Mouse (Mus musculus) heart, embryonic 13.5 days (tissue): ENCODE measurements at regions not wholly inside any gene's neighbourhood (a gene's known extent, or its start where the extent isn't known, plus 50 kb on each side); places are given as distances from the start of the nearest gene placed in this dataset.
"Not testable (repeated sequence)": the region's sequence is repeated elsewhere in the genome, so short reads cannot be mapped to it uniquely, and the experiment has no call there.

Source experiments
- ATAC-seq: fragments of 200-750 bp; cut with Nextera tagmentation; 2 replicates; pipeline ENCODE4 v1.8.0; 2017; ENCODE audit warnings: moderate TSS enrichment; ENCODE audit not compliant: insufficient number of reproducible peaks, low FRiP score, low TSS enrichment; ENCODE audit errors: extremely low read depth
- H3K27ac ChIP-seq: fragments of 300-500 bp; sonication (generic); replicated peaks from 2 replicates; pipeline ENCODE4 v1.5.1; 2015; ENCODE audit warnings: moderate library complexity, mild to moderate bottlenecking, inconsistent platforms
- H3K27me3 ChIP-seq: fragments of 300-500 bp; sonication (generic); replicated peaks from 2 replicates; pipeline ENCODE4 v1.6.1; 2015; ENCODE audit warnings: mild to moderate bottlenecking, inconsistent platforms
- H3K36me3 ChIP-seq: fragments of 300-500 bp; sonication (generic); 2 replicates; pipeline ENCODE4 v1.6.1; 2015; ENCODE audit warnings: mild to moderate bottlenecking, inconsistent platforms
- H3K4me1 ChIP-seq: fragments of 300-500 bp; sonication (generic); 2 replicates; pipeline ENCODE4 v1.6.1; 2015; ENCODE audit warnings: inconsistent platforms
- H3K4me2 ChIP-seq: fragments of 300-500 bp; sonication (generic); 2 replicates; pipeline ENCODE4 v1.6.1; 2015; ENCODE audit warnings: inconsistent platforms, mild to moderate bottlenecking, moderate library complexity
- H3K4me3 ChIP-seq: fragments of 300-500 bp; sonication (generic); 2 replicates; pipeline ENCODE4 v1.5.1; 2015; ENCODE audit warnings: moderate library complexity, mild to moderate bottlenecking, inconsistent platforms
- H3K9ac ChIP-seq: fragments of 300-500 bp; sonication (generic); 2 replicates; pipeline ENCODE4 v1.6.1; 2015; ENCODE audit warnings: inconsistent platforms, mild to moderate bottlenecking, moderate library complexity
- H3K9me3 ChIP-seq: fragments of 300-500 bp; sonication (generic); 2 replicates; pipeline ENCODE4 v1.6.1; 2016; ENCODE audit warnings: inconsistent platforms
- WGBS: fragments of 180-500 bp; shearing (Covaris S2); methylation state at CpG from one replicate; pipeline ENCODE4 v1.1.7; 2015; ENCODE audit warnings: mixed read lengths; 5-methylcytosine and 5-hydroxymethylcytosine counted together

DNA sequence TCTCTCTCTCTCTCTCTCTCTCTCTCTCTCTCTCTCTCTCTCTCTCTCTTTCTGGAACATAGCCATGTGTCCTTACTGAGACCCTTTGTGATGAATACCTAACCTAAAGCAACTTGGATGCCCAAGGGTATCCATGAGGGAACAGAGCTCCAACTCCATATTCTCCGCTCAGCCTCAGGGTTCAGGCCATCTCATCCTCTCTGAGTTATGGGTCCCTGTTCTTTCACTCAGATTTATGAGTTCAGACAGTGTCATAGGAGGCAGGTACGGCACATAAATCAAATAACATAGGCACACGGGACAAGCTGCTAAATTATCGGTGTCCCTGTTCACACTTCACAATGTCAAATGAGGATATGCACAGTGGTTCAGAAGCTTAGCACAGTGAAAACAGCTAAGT lies 586.4 kb downstream of the Nova1 start:
- Histone ChIP-seq H3K27ac (no peak overlapping the region), H3K4me2 (no peak overlapping the region), H3K4me1 (no peaks in the 10 kb centered on the region), H3K9me3 (no peaks in the 10 kb centered on the region), H3K4me3 (no peak overlapping the region), H3K36me3 (no peaks in the 10 kb centered on the region), H3K27me3 (no peaks in the 10 kb centered on the region), H3K9ac (no peak overlapping the region)
- WGBS: 80% methylated on average over 4 of the region's 4 CpGs
- no peak for ATAC-seq

DNA sequence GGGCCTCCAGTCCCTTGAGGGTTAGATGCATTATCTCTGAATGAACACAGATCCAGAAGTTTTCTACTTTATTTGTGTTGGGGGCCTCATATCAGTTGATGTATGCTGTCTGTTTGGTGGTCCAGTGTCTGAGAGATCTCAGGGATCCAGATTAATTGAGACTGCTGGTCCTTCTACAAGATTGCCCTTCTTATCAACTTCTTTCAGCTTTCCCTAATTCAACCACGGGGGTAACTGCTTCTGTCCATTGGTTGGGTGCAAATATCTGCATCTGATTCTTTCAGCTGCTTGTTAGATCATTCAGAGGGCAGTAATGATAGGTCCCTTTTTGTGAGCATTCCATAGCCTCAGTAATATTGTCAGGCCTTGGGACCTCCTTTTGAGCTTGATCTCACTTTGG lies 603.4 kb downstream of the Nova1 start:
- WGBS: 38% methylated on average over 1 of the region's 1 CpGs
- not testable (repeated sequence) for ATAC-seq, H3K4me2 ChIP-seq, H3K4me3 ChIP-seq, H3K36me3 ChIP-seq, H3K9ac ChIP-seq, H3K27me3 ChIP-seq, H3K4me1 ChIP-seq, H3K9me3 ChIP-seq, H3K27ac ChIP-seq

DNA sequence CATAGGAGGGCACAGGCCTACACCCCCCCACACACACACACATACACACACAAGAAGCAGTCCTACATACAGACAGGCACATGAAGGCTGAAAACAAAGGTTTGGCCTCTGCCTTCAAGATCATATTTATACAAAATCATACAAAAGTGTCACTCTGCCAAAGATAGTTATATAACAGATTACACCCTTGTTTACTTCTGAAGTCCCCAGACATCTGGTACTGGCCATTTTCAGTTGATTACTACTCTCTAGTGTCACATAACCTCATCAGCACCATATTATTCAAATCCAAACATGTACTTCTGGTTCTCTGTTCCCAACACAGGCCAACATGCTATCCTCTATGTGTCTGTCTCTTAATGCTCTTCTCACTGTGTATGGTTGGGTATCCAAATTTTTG lies 619.7 kb downstream of the Nova1 start:
- no peak for ATAC-seq

DNA sequence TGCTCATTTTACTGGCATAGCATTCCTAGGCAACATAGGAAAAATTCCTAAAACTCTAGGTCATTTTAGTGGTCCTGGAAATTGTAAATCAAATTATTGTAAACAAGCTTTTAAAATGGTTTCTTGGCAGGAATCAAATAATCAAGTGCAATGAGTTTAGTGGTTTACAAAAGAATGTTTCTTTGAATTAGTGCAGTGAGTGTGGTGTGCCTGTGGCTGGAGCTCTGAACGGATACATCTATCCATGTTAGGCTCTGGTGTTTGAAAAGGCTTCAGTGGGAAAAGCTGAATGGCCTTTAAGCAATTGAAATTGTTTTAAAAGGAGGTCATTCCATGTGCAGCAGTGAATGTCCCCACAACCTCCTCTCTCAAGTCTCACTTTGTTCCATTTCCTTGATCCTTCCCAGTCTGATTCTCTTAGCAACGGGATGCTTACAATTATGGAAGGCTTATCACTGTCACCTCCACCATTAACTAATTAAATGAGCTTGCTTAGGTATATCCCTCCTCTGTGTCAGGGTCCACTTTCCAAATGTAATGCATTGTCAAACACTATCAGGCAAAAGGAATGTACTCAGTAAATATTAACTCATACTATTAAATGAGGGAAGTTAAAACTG lies 621.1 kb downstream of the Nova1 start:
- ATAC-seq: no peak
- H3K4me3 ChIP-seq: no peak overlapping the region
- H3K27me3 ChIP-seq: no peaks in the 10 kb centered on the region
- no peaks in the 10 kb centered on the region for H3K4me1 ChIP-seq
- H3K9me3 ChIP-seq: no peaks in the 10 kb centered on the region
- no peaks in the 10 kb centered on the region for H3K36me3 ChIP-seq
- H3K27ac ChIP-seq: no peak overlapping the region
- H3K4me2 ChIP-seq: no peak overlapping the region
- H3K9ac ChIP-seq: no peak overlapping the region
- 63% methylated on average over 2 of the region's 2 CpGs for WGBS

More for the DNA sequence above, 619.7 kb downstream of the Nova1 start:
- no peak overlapping the region for H3K27ac ChIP-seq
- H3K4me3 ChIP-seq: no peak overlapping the region
- no peak overlapping the region for H3K9ac ChIP-seq
- H3K27me3 ChIP-seq: no peaks in the 10 kb centered on the region
- H3K36me3 ChIP-seq: no peaks in the 10 kb centered on the region
- H3K4me2 ChIP-seq: no peak overlapping the region
- H3K9me3 ChIP-seq: no peaks in the 10 kb centered on the region
- no peaks in the 10 kb centered on the region for H3K4me1 ChIP-seq

DNA sequence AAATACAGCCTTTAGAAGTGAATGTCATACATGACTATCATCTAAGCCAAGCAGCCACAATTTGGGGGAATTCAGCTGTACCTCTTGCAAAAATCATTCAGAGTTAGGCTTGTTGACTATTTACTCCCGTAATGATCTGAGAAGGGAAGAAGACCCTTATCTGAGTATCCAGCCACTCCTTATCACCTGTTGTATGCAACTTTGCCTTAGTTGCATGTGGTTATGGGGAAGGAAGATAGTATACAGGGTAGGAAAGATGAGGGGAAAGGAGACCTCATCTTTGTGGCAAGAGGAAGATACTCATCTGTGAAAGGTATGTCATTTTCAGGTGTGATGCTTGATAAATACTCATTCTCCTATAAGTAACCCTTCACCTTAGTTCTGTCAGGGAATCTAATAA lies 624.6 kb downstream of the Nova1 start:
- Histone ChIP-seq H3K27ac (no peak overlapping the region), H3K9ac (no peak overlapping the region), H3K4me1 (no peaks in the 10 kb centered on the region), H3K36me3 (no peaks in the 10 kb centered on the region), H3K4me2 (no peak overlapping the region), H3K9me3 (no peaks in the 10 kb centered on the region), H3K4me3 (no peak overlapping the region), H3K27me3 (no peaks in the 10 kb centered on the region)
- 74% methylated on average over 1 of the region's 1 CpGs for WGBS
- ATAC-seq: no peak
